Mouse (Mus musculus): ENCODE measurements at regions not wholly inside any gene's neighbourhood (a gene's known extent, or its start where the extent isn't known, plus 50 kb on each side); places are given as distances from the start of the nearest gene placed in this dataset.

DNA sequence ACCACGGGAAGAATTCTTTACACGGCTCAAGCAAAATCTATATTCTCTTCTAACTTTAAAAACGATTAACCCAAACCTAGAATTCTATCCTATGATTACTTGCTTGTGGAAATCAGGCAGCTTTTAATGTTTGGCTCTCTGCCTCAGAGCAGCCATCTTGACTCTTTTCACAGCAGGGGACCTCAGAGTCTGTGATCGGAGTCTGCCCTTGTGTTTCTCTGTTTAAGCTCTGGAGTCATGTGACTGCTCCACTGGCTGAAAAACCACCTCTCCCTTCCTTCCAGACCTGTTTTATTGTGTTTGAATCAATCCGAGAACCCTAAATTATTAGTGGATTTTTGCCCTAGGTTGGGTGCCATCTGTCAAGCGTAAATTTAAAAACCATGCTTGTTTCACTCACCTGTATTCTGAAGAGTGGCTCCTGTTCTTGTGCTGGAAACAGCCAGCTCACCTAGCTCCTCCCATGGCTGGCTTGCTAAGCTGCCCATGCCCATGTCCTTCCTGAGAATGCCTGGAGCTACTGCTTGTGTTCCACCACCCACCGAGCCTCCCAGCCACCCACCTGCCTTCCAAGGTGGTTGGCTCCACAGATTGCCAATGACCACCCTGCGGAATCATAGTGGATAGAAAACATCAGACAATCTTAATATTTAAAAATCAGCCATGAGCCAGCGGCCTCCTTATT lies 62.6 kb downstream of the Perp start:
- no peak for DNase-seq (ENCODE audit: low spot score in 2 of 2)

GRCm38 (mm10) chr10:18909307-18909706 lies 64.5 kb downstream of the Perp start:
- DNase-seq (ENCODE audit: low spot score in 2 of 2) = no peak

GRCm38 (mm10) chr10:18910898-18911297 lies 66.1 kb downstream of the Perp start:
- DNase-seq (ENCODE audit: low spot score in 2 of 2) = peak in 1 of 2 experiments; percentile 18

DNA sequence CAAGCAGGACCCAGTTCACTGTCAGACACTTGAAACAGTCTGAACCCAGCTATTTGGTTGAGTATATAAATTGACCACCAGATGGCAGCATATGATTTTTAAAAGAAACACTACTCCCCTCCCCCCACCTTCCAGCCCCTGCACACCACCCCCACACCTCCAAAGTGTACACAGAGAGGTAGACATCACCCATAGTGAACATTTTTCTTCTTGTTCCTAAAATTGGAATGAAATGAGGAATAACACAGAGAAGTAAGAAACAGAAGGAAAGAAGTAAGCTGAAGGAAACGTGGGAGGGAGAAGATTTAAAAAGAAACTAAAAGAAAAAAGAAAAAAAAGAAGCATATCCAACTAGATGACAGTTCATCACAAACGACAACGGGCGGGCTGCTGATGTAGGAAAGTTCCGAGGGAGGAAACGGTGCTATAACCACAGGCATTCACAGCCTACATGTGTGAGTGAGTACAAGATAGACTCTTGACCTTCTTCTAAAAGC lies 72.3 kb downstream of the Perp start:
- DNase-seq (ENCODE audit: low spot score in 2 of 2) = no peak

DNA sequence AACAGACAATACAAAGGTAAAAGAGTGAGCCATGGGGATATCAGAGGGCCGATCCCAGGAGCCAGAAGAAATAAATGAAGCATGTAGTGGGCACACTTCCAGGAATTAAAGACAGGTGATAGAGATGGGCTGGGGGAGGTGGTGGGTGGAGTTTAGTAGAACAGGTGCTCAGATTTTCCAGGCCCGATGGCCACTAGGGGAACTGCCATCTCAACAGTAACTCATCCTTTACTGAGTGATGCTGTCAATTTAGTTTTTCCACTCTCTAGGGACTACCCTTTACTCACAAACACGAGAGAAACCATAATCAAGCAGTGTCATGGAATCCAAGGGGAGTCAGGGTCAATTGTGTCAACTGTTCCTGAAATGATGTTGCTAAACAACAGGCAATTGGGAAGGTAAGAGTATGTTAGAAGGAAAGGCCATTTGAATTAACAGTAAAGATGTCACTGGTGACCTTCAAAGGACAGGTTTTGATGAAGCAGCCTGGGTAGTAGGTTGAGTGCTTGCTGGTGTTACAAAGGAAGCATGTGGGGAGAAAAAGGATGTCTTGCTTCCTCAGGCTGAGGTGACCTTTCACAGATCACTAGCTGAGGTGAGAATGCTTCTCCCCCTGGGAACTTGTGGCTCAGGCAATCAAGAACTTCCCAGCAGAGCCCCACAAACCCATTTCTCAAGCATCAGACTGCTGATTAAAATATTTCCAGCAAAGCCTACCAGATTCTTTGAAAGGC lies 78.4 kb downstream of the Perp start:
- no peak for DNase-seq (ENCODE audit: low spot score in 2 of 2)

DNA sequence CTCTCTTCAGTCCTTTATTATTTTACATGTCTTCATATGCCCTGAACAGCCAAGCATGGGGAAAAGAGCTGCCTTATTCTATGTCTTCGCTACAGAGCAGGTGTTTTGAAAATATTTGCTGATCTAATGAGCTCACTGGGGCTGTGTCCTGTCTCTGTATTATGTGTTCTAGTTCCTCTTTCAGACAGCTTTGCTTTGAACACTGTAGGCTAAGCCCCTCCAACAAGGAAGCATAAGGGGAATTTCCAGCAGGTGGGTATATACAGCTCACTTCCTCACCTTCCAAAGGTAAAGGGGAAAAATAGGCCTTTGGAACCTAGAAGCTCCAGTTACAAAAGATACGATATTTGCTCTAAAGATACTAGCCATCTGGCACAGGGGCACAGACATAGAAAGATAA lies 83.0 kb downstream of the Perp start:
- DNase-seq (ENCODE audit: low spot score in 2 of 2) = no peak

- no peak for DNase-seq (ENCODE audit: low spot score in 2 of 2)
Measured at GRCm38 (mm10) chr10:18931344-18931743, 84.1 kb downstream of the Tnfaip3 start.

GRCm38 (mm10) chr10:18941447-18941846 lies 74.0 kb downstream of the Tnfaip3 start:
- DNase-seq (ENCODE audit: low spot score in 2 of 2) = no peak

GRCm38 (mm10) chr10:18941908-18942307 lies 73.5 kb downstream of the Tnfaip3 start:
- no peak for DNase-seq (ENCODE audit: low spot score in 2 of 2)

DNA sequence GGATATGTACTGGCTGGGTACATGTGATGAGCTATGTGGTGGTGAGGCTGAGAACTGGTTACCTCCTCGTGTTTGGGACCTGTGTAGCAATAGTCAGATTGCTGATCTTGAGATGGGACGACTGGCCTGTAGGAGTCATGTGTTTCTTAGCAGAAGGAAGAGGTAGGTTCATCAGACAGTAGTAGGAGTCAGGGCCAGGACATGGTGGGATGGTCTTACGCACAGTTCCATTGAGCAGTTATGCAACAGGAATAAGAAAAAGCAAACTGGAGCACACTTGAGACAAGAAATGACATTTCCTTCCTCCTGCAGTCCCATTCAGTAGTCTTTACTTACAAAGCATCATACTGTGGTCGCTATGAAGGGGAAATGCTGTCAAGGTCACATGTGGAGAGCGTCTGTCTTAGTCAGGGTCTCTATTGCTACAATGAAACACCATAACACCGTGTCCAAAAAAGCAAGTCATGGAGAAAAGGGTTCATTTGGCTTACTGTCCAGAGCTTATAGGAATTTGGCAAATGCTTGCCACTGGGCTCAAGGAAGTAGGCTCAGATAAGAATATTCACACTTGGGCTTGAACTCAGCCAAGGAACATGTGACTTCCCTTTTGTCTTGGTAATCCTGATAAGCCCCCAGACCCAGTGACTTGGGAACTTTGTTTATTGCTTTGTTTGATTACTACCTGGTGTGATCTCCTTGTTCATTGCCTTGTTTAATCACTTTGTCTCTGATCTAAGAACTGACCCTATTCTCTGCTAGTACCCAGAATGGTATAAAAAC lies 72.0 kb downstream of the Tnfaip3 start:
- no peak for DNase-seq (ENCODE audit: low spot score in 2 of 2)

GRCm38 (mm10) chr10:18946727-18947126 lies 68.7 kb downstream of the Tnfaip3 start:
- DNase-seq (ENCODE audit: low spot score in 2 of 2) = no peak

All from frontal cortex, postnatal 10 days (tissue).